Mouse (Mus musculus) MEL (cell line): Measurements from ENCODE around the gene Cth. TPM values are rescaled to one million over a fixed set of nuclear protein-coding genes. Genes with fewer than 3 reads are reported as not detected.

Source experiments
- DNase-seq: peaks from one replicate; pipeline ENCODE4 v3.0.0; 2011; ENCODE audit warnings: low read depth, low spot score
- H3K27ac ChIP-seq: 2 replicates; pipeline ENCODE4 v1.5.1; 2012; ENCODE audit warnings: low read depth, mild to moderate bottlenecking, control low read depth, low read length, moderate library complexity; ENCODE audit not compliant: control insufficient read depth
- H3K27me3 ChIP-seq, 2 experiments: fragments of 150-350 bp in 1 of 2; sonication (generic) in 1 of 2; 2 replicates each; pipeline ENCODE4 v1.6.1; 2012; ENCODE audit warnings: low read length in 2 of 2, mild to moderate bottlenecking in 2 of 2, improper control_type of control experiment in 1 of 2, moderate library complexity in 1 of 2; ENCODE audit not compliant: insufficient read depth in 2 of 2, control insufficient read depth in 1 of 2
- H3K36me3 ChIP-seq, 2 experiments: 2 replicates each; pipeline ENCODE4 v1.6.1; 2012 to 2014; ENCODE audit warnings: low read length in 2 of 2, improper control_type of control experiment in 1 of 2, inconsistent platforms in 1 of 2, mild to moderate bottlenecking in 1 of 2; ENCODE audit not compliant: insufficient read depth in 2 of 2, control insufficient read depth in 1 of 2
- H3K4me1 ChIP-seq, 2 experiments: fragments of 150-350 bp in 1 of 2; sonication (generic) in 1 of 2; 2 replicates each; pipeline ENCODE4 v1.6.1; 2012; ENCODE audit warnings: low read length in 2 of 2, improper control_type of control experiment in 1 of 2, mild to moderate bottlenecking in 1 of 2; ENCODE audit not compliant: insufficient read depth in 2 of 2, control insufficient read depth in 1 of 2
- H3K4me3 ChIP-seq, 2 experiments: fragments of 150-350 bp in 1 of 2; sonication (generic) in 1 of 2; 2 replicates each; pipeline ENCODE4 v1.5.1; 2012; ENCODE audit warnings: low read depth in 2 of 2, low read length in 2 of 2, mild to moderate bottlenecking in 2 of 2, moderate library complexity in 2 of 2, control low read depth in 1 of 2, improper control_type of control experiment in 1 of 2; ENCODE audit not compliant: control insufficient read depth in 1 of 2, insufficient read depth in 1 of 2
- H3K79me2 ChIP-seq: 2 replicates; pipeline ENCODE4 v1.6.1; 2012; ENCODE audit warnings: mild to moderate bottlenecking, low read length, moderate library complexity; ENCODE audit not compliant: control insufficient read depth, poor library complexity, insufficient read depth
- H3K9ac ChIP-seq: 2 replicates; pipeline ENCODE4 v1.6.1; 2012; ENCODE audit warnings: low read depth, mild to moderate bottlenecking, control low read depth, low read length, moderate library complexity; ENCODE audit not compliant: control insufficient read depth, poor library complexity, severe bottlenecking
- H3K9me3 ChIP-seq: fragments of 150-350 bp; sonication (generic); replicated peaks from 2 replicates; pipeline ENCODE4 v1.6.1; 2012; ENCODE audit warnings: mild to moderate bottlenecking, low read length, improper control_type of control experiment, moderate library complexity; ENCODE audit not compliant: insufficient read depth
- BHLHE40 ChIP-seq: IDR thresholded peaks from 2 replicates; pipeline ENCODE4 v1.6.1; 2012; ENCODE audit warnings: low read depth, mild to moderate bottlenecking, inconsistent platforms, low read length, improper control_type of control experiment, borderline replicate concordance
- CHD1 ChIP-seq: IDR thresholded peaks from 2 replicates; pipeline ENCODE4 v1.6.1; 2012; ENCODE audit warnings: low read depth, mild to moderate bottlenecking, inconsistent platforms, low read length, improper control_type of control experiment
- E2F4 ChIP-seq: IDR thresholded peaks from 2 replicates; pipeline ENCODE4 v1.6.1; 2011; ENCODE audit warnings: low read depth, low read length, improper control_type of control experiment, borderline replicate concordance
- ETS1 ChIP-seq: IDR thresholded peaks from 2 replicates; pipeline ENCODE4 v1.6.1; 2012; ENCODE audit warnings: low read depth, mild to moderate bottlenecking, inconsistent platforms, low read length, improper control_type of control experiment, moderate library complexity
- GABPA ChIP-seq: IDR thresholded peaks from 2 replicates; pipeline ENCODE4 v1.6.1; 2012; ENCODE audit warnings: low read depth, mild to moderate bottlenecking, inconsistent platforms, low read length, improper control_type of control experiment, moderate library complexity
- GATA1 ChIP-seq: IDR thresholded peaks from 2 replicates; pipeline ENCODE4 v1.6.1; 2011; ENCODE audit warnings: low read depth, low read length, improper control_type of control experiment
- KAT2A ChIP-seq: conservative IDR thresholded peaks from 2 replicates; pipeline ENCODE4 v1.6.1; 2012; ENCODE audit warnings: low read depth, low read length, improper control_type of control experiment, inconsistent platforms
- MEF2A ChIP-seq: IDR thresholded peaks from 2 replicates; pipeline ENCODE4 v1.6.1; 2014; ENCODE audit warnings: low read depth, mild to moderate bottlenecking, inconsistent platforms, low read length, improper control_type of control experiment; ENCODE audit not compliant: poor library complexity, insufficient replicate concordance, severe bottlenecking; ENCODE audit errors: extremely low read depth
- MXI1 ChIP-seq: IDR thresholded peaks from 2 replicates; pipeline ENCODE4 v1.6.1; 2011; ENCODE audit warnings: mild to moderate bottlenecking, low read depth, low read length, improper control_type of control experiment
- POLR2AphosphoS5 ChIP-seq: IDR thresholded peaks from 2 replicates; pipeline ENCODE4 v1.6.1; 2012; ENCODE audit warnings: low read depth, borderline replicate concordance, mild to moderate bottlenecking, inconsistent platforms, low read length, moderate library complexity, mixed read lengths
- SIN3A ChIP-seq: IDR thresholded peaks from 2 replicates; pipeline ENCODE4 v1.6.1; 2012; ENCODE audit warnings: low read length, improper control_type of control experiment, inconsistent platforms
- TBP ChIP-seq: IDR thresholded peaks from 2 replicates; pipeline ENCODE4 v1.8.0; 2011; ENCODE audit warnings: low read depth, low read length, improper control_type of control experiment
- USF2 ChIP-seq, 2 experiments: IDR thresholded peaks; 2 replicates each; pipeline ENCODE4 v1.6.1; 2011 to 2012; ENCODE audit warnings: improper control_type of control experiment in 2 of 2, low read length in 2 of 2, borderline replicate concordance in 1 of 2, inconsistent platforms in 1 of 2, low read depth in 1 of 2, mild to moderate bottlenecking in 1 of 2; ENCODE audit not compliant: insufficient read depth in 1 of 2
- ZMIZ1 ChIP-seq: IDR thresholded peaks from 2 replicates; pipeline ENCODE4 v1.6.1; 2012; ENCODE audit warnings: low read depth, mild to moderate bottlenecking, inconsistent platforms, low read length, improper control_type of control experiment, moderate library complexity
- polyA plus RNA-seq, 2 experiments: library from polyadenylated mRNA; stranded (reverse) in 1 of 2; unstranded in 1 of 2; fragments of >175 nt in 1 of 2; fragments of >200 nt in 1 of 2; gene quantifications; 2 replicates each; pipeline versions ENCODE4 v1.2.1 to v1.2.4; 2012; ENCODE audit warnings: low replicate concordance in 2 of 2, low read depth in 1 of 2; ENCODE audit not compliant: insufficient read length in 2 of 2, insufficient read depth in 1 of 2, missing spikeins in 1 of 2
- total RNA-seq: library from RNA; depleted of rRNA; stranded (reverse); fragments of 300-350 nt; gene quantifications from 2 replicates; pipeline ENCODE4 v1.2.3, GENCODE M21; 2012

The Cth gene
- total and polyA plus RNA-seq, 3 experiments: 11.7 to 26.8 TPM; not detected in 1

- peaks cover 14 to 16% of the 10 kb centered on the region in 2 experiments for H3K36me3 ChIP-seq
- peaks cover 61% of the 10 kb centered on the region for H3K79me2 ChIP-seq
These were observed 30.6 kb upstream of the Cth start for GRCm38 (mm10) chr3:157955466-157955865.

GRCm38 (mm10) chr3:157952716-157953115 is 27.8 kb upstream of the Cth start:
- Histone ChIP-seq H3K4me1 (peaks cover 5 to 9% of the 10 kb centered on the region in 2 experiments; a peak in 2 of 4 replicates), H3K36me3 (peaks cover 14 to 24% of the 10 kb centered on the region in 2 experiments), H3K79me2 (peaks cover 68% of the 10 kb centered on the region), H3K27me3 (no peaks in the 10 kb centered on the region), H3K9me3 (no peaks in the 10 kb centered on the region), H3K27ac (no peak overlapping the region), H3K9ac (no peak overlapping the region), H3K4me3 (no peak overlapping the region)
- TF ChIP-seq ZMIZ1: no peak
- TF ChIP-seq TBP: no peak
- no peak for TF ChIP-seq CHD1
- no peak for TF ChIP-seq ETS1
- TF ChIP-seq POLR2AphosphoS5: no peak
- DNase-seq: no peak

More at GRCm38 (mm10) chr3:157955466-157955865, 30.6 kb upstream of the Cth start:
- Histone ChIP-seq H3K27ac (no peak overlapping the region), H3K9ac (no peak overlapping the region), H3K9me3 (no peaks in the 10 kb centered on the region), H3K4me1 (peaks cover 0 to 3% of the 10 kb centered on the region in 2 experiments; a peak in 2 of 4 replicates), H3K27me3 (no peaks in the 10 kb centered on the region), H3K4me3 (no peak overlapping the region)
- TF ChIP-seq SIN3A: no peak
- TF ChIP-seq MEF2A: no peak
- TF ChIP-seq KAT2A: no peak
- TF ChIP-seq USF2 (IDR thresholded peaks at IDR 0.05; ENCODE audit: borderline replicate concordance in 1 of 2, insufficient read depth in 1 of 2, low read depth in 1 of 2, low read length in 2 of 2): no peak
- TF ChIP-seq BHLHE40: no peak
- TF ChIP-seq GATA1: no peak
- no peak for TF ChIP-seq GABPA
- no peak for TF ChIP-seq MXI1
- TF ChIP-seq E2F4: no peak
- DNase-seq: no peak
